Mouse (Mus musculus) hindbrain, embryonic 13.5 days (tissue): Measurements from ENCODE around the gene B3glct. TPM values are rescaled to one million over a fixed set of nuclear protein-coding genes. Genes with fewer than 3 reads are reported as not detected.

ENCODE experiments used
- ATAC-seq: fragments of 200-750 bp; cut with Nextera tagmentation; 2 replicates; pipeline ENCODE4 v1.8.0; 2017; ENCODE audit warnings: moderate TSS enrichment; ENCODE audit not compliant: low FRiP score
- H3K27ac ChIP-seq: fragments of 300-500 bp; sonication (generic); 2 replicates; pipeline ENCODE4 v1.5.1; 2015; ENCODE audit warnings: inconsistent platforms, mild to moderate bottlenecking, moderate library complexity
- H3K27me3 ChIP-seq: fragments of 300-500 bp; sonication (generic); 2 replicates; pipeline ENCODE4 v1.6.1; 2015; ENCODE audit warnings: mild to moderate bottlenecking, inconsistent platforms
- H3K36me3 ChIP-seq: fragments of 300-500 bp; sonication (generic); 2 replicates; pipeline ENCODE4 v1.6.1; 2015; ENCODE audit warnings: mild to moderate bottlenecking, inconsistent platforms
- H3K4me1 ChIP-seq: fragments of 300-500 bp; sonication (generic); replicated peaks from 2 replicates; pipeline ENCODE4 v1.6.1; 2015; ENCODE audit warnings: inconsistent platforms
- H3K4me2 ChIP-seq: fragments of 300-500 bp; sonication (generic); 2 replicates; pipeline ENCODE4 v1.6.1; 2015; ENCODE audit warnings: inconsistent platforms, mild to moderate bottlenecking, moderate library complexity
- H3K4me3 ChIP-seq: fragments of 300-500 bp; sonication (generic); 2 replicates; pipeline ENCODE4 v1.5.1; 2015; ENCODE audit warnings: mild to moderate bottlenecking, inconsistent platforms
- H3K9ac ChIP-seq: fragments of 300-500 bp; sonication (generic); 2 replicates; pipeline ENCODE4 v1.6.1; 2015; ENCODE audit warnings: mild to moderate bottlenecking, inconsistent platforms
- H3K9me3 ChIP-seq: fragments of 300-500 bp; sonication (generic); 2 replicates; pipeline ENCODE4 v1.6.1; 2016; ENCODE audit warnings: inconsistent platforms
- WGBS: fragments of 180-500 bp; shearing (Covaris S2); methylation state at CpG from one replicate; pipeline ENCODE4 v1.1.7; 2015; 5-methylcytosine and 5-hydroxymethylcytosine counted together
- polyA plus RNA-seq: library from polyadenylated mRNA; unstranded; fragments of >200 nt; fragmentation: Nextera tagmentation; extraction: Ambion mirVana; gene quantifications from 2 replicates; pipeline ENCODE4 v1.2.1, GENCODE M21; 2015

The B3glct gene
- polyA plus RNA-seq, 1 experiment from 2014 or later: 12.2 TPM

GRCm38 (mm10) chr5:149648895-149649406 lies 29.1 kb upstream of the B3glct start:
- Histone ChIP-seq H3K9me3 (no peaks in the 10 kb centered on the region), H3K9ac (no peak overlapping the region), H3K27me3 (no peaks in the 10 kb centered on the region), H3K4me3 (no peak overlapping the region), H3K4me1 (peaks cover 23% of the 10 kb centered on the region), H3K36me3 (no peaks in the 10 kb centered on the region), H3K27ac (no peak overlapping the region), H3K4me2 (no peak overlapping the region)
- WGBS: 81% methylated on average over 6 of the region's 6 CpGs
- no peak for ATAC-seq

- Histone ChIP-seq H3K4me3 (no peak overlapping the region), H3K4me2 (no peak overlapping the region), H3K9me3 (no peaks in the 10 kb centered on the region), H3K27me3 (no peaks in the 10 kb centered on the region), H3K36me3 (no peaks in the 10 kb centered on the region), H3K4me1 (peaks cover 23% of the 10 kb centered on the region), H3K9ac (no peak overlapping the region), H3K27ac (no peak overlapping the region)
- 83% methylated on average over 14 of the region's 14 CpGs for WGBS
- ATAC-seq: no peak
These were observed 28.4 kb upstream of the B3glct start for GRCm38 (mm10) chr5:149649499-149650178.

- Histone ChIP-seq H3K4me1 (peaks cover 23% of the 10 kb centered on the region), H3K36me3 (no peaks in the 10 kb centered on the region), H3K4me2 (no peak overlapping the region), H3K9ac (no peak overlapping the region), H3K27ac (no peak overlapping the region), H3K9me3 (no peaks in the 10 kb centered on the region), H3K27me3 (no peaks in the 10 kb centered on the region), H3K4me3 (no peak overlapping the region)
- 63% methylated on average over 4 of the region's 4 CpGs for WGBS
- ATAC-seq: no peak
These were observed 27.9 kb upstream of the B3glct start for GRCm38 (mm10) chr5:149650179-149650553.

- Histone ChIP-seq H3K4me1 (0 out of 2 replicates have a peak, but pooled peaks cover 3% of the 10 kb centered on the region), H3K27ac (no peak overlapping the region), H3K9ac (no peak overlapping the region), H3K4me2 (no peak overlapping the region), H3K4me3 (no peak overlapping the region), H3K9me3 (no peaks in the 10 kb centered on the region), H3K27me3 (no peaks in the 10 kb centered on the region), H3K36me3 (no peaks in the 10 kb centered on the region)
- WGBS: 87% methylated on average over 9 of the region's 9 CpGs
- ATAC-seq: no peak
These were observed 22.4 kb upstream of the B3glct start for GRCm38 (mm10) chr5:149655636-149656035.

- WGBS: 59% methylated on average over 3 of the region's 3 CpGs
- no peak overlapping the region for H3K9ac ChIP-seq
- H3K4me1 ChIP-seq: 0 out of 2 replicates have a peak, but pooled peaks cover 3% of the 10 kb centered on the region
- 0 out of 2 replicates have a peak, but pooled peaks cover 4% of the 10 kb centered on the region for H3K9me3 ChIP-seq
- H3K36me3 ChIP-seq: no peaks in the 10 kb centered on the region
- no peak overlapping the region for H3K4me2 ChIP-seq
- no peak overlapping the region for H3K27ac ChIP-seq
- no peak overlapping the region for H3K4me3 ChIP-seq
- no peaks in the 10 kb centered on the region for H3K27me3 ChIP-seq
- no peak for ATAC-seq
These were observed 20.0 kb upstream of the B3glct start for GRCm38 (mm10) chr5:149658022-149658421.

GRCm38 (mm10) chr5:149658741-149659413 lies 19.2 kb upstream of the B3glct start:
- H3K9ac ChIP-seq: no peak overlapping the region
- H3K9me3 ChIP-seq: 0 out of 2 replicates have a peak, but pooled peaks cover 4% of the 10 kb centered on the region
- no peak overlapping the region for H3K4me2 ChIP-seq
- no peaks in the 10 kb centered on the region for H3K27me3 ChIP-seq
- H3K4me1 ChIP-seq: 0 out of 2 replicates have a peak, but pooled peaks cover 3% of the 10 kb centered on the region
- 65% methylated on average over 9 of the region's 9 CpGs for WGBS
- no peak overlapping the region for H3K4me3 ChIP-seq
- ATAC-seq: no peak
- no peaks in the 10 kb centered on the region for H3K36me3 ChIP-seq
- H3K27ac ChIP-seq: no peak overlapping the region

GRCm38 (mm10) chr5:149659414-149659780 lies 18.6 kb upstream of the B3glct start:
- Histone ChIP-seq H3K9me3 (0 out of 2 replicates have a peak, but pooled peaks cover 4% of the 10 kb centered on the region), H3K4me2 (no peak overlapping the region), H3K27me3 (no peaks in the 10 kb centered on the region), H3K36me3 (no peaks in the 10 kb centered on the region), H3K9ac (no peak overlapping the region), H3K4me3 (no peak overlapping the region), H3K4me1 (0 out of 2 replicates have a peak, but pooled peaks cover 3% of the 10 kb centered on the region), H3K27ac (no peak overlapping the region)
- 60% methylated on average over 9 of the region's 9 CpGs for WGBS
- no peak; the same call in 1 of the 2 replicates for ATAC-seq

GRCm38 (mm10) chr5:149661428-149661827 lies 16.6 kb upstream of the B3glct start:
- Histone ChIP-seq H3K27me3 (no peaks in the 10 kb centered on the region), H3K4me3 (no peak overlapping the region), H3K36me3 (no peaks in the 10 kb centered on the region), H3K9me3 (0 out of 2 replicates have a peak, but pooled peaks cover 4% of the 10 kb centered on the region), H3K27ac (no peak overlapping the region), H3K4me1 (0 out of 2 replicates have a peak, but pooled peaks cover 3% of the 10 kb centered on the region), H3K9ac (no peak overlapping the region), H3K4me2 (no peak overlapping the region)
- WGBS: 90% methylated on average over 6 of the region's 6 CpGs
- ATAC-seq: no peak

GRCm38 (mm10) chr5:149662980-149663379 lies 15.1 kb upstream of the B3glct start:
- no peak overlapping the region for H3K4me3 ChIP-seq
- H3K9me3 ChIP-seq: 0 out of 2 replicates have a peak, but pooled peaks cover 4% of the 10 kb centered on the region
- no peaks in the 10 kb centered on the region for H3K36me3 ChIP-seq
- 0 out of 2 replicates have a peak, but pooled peaks cover 3% of the 10 kb centered on the region for H3K4me1 ChIP-seq
- H3K9ac ChIP-seq: no peak overlapping the region
- 90% methylated on average over 6 of the region's 6 CpGs for WGBS
- H3K4me2 ChIP-seq: no peak overlapping the region
- no peak overlapping the region for H3K27ac ChIP-seq
- no peak for ATAC-seq
- no peaks in the 10 kb centered on the region for H3K27me3 ChIP-seq

GRCm38 (mm10) chr5:149663417-149663816 lies 14.6 kb upstream of the B3glct start:
- Histone ChIP-seq H3K4me3 (no peak overlapping the region), H3K27ac (no peak overlapping the region), H3K4me1 (0 out of 2 replicates have a peak, but pooled peaks cover 3% of the 10 kb centered on the region), H3K9ac (no peak overlapping the region), H3K9me3 (0 out of 2 replicates have a peak, but pooled peaks cover 4% of the 10 kb centered on the region), H3K36me3 (no peaks in the 10 kb centered on the region), H3K27me3 (no peaks in the 10 kb centered on the region), H3K4me2 (no peak overlapping the region)
- WGBS: 84% methylated on average over 5 of the region's 5 CpGs
- no peak for ATAC-seq

GRCm38 (mm10) chr5:149677196-149677595 lies 834 bp upstream of the B3glct start:
- Histone ChIP-seq H3K36me3 (no peaks in the 10 kb centered on the region), H3K9me3 (no peaks in the 10 kb centered on the region), H3K4me1 (peaks cover 17% of the 10 kb centered on the region), H3K27me3 (peaks cover 10% of the 10 kb centered on the region; the same call in 1 of the 2 replicates), H3K27ac (no peak overlapping the region), H3K9ac (no peak overlapping the region), H3K4me2 (no peak overlapping the region), H3K4me3 (no peak overlapping the region)
- WGBS: 97% methylated on average over 3 of the region's 3 CpGs
- ATAC-seq: no peak

GRCm38 (mm10) chr5:149678990-149679348 lies 939 bp downstream of the B3glct start:
- Histone ChIP-seq H3K27ac (no peak overlapping the region; the same call in 1 of the 2 replicates), H3K4me3 (peak overlapping the region; percentile 71), H3K27me3 (peaks cover 10% of the 10 kb centered on the region; the same call in 1 of the 2 replicates), H3K36me3 (no peaks in the 10 kb centered on the region), H3K4me1 (peaks cover 17% of the 10 kb centered on the region), H3K9ac (peak overlapping the region; percentile 87), H3K4me2 (peak overlapping the region; percentile 93), H3K9me3 (no peaks in the 10 kb centered on the region)
- peak; percentile 62; the same call in 1 of the 2 replicates for ATAC-seq
- WGBS: 1% methylated on average over 15 of the region's 15 CpGs
